Mouse (Mus musculus) liver, postnatal 0 days (tissue): Measurements from ENCODE around the gene Hunk. TPM values are rescaled to one million over a fixed set of nuclear protein-coding genes. Genes with fewer than 3 reads are reported as not detected.

Source experiments
- ATAC-seq: fragments of 200-750 bp; cut with Nextera tagmentation; 2 replicates; pipeline ENCODE4 v1.8.0; 2017; ENCODE audit warnings: mild to moderate bottlenecking, moderate library complexity
- DNase-seq: peaks from one replicate; pipeline ENCODE4 v3.0.0-alpha.2; 2016
- H3K27ac ChIP-seq: fragments of 300-500 bp; sonication (generic); 2 replicates; pipeline ENCODE4 v1.5.1; 2014; ENCODE audit warnings: antibody characterized with exemption, moderate library complexity, mild to moderate bottlenecking, low read depth
- H3K27me3 ChIP-seq: fragments of 300-500 bp; sonication (generic); 2 replicates; pipeline ENCODE4 v1.6.1; 2014; ENCODE audit warnings: low read length, control low read depth, mixed read lengths; ENCODE audit not compliant: insufficient read depth
- H3K36me3 ChIP-seq: fragments of 300-500 bp; sonication (generic); replicated peaks from 2 replicates; pipeline ENCODE4 v1.6.1; 2014; ENCODE audit warnings: mild to moderate bottlenecking, control low read depth, low read length, moderate library complexity, mixed read lengths; ENCODE audit not compliant: insufficient read depth
- H3K4me1 ChIP-seq: fragments of 300-500 bp; sonication (generic); 2 replicates; pipeline ENCODE4 v1.6.1; 2014; ENCODE audit warnings: antibody characterized with exemption, mild to moderate bottlenecking, control low read depth; ENCODE audit not compliant: insufficient read depth
- H3K4me2 ChIP-seq: fragments of 300-500 bp; sonication (generic); 2 replicates; pipeline ENCODE4 v1.6.1; 2014; ENCODE audit warnings: low read depth, mild to moderate bottlenecking, low read length, moderate library complexity, mixed read lengths
- H3K4me3 ChIP-seq: fragments of 300-500 bp; sonication (generic); 2 replicates; pipeline ENCODE4 v1.5.1; 2014; ENCODE audit warnings: low read depth, low read length
- H3K9ac ChIP-seq: fragments of 300-500 bp; sonication (generic); replicated peaks from 2 replicates; pipeline ENCODE4 v1.6.1; 2014; ENCODE audit warnings: mild to moderate bottlenecking, moderate library complexity
- H3K9me3 ChIP-seq: fragments of 300-500 bp; sonication (generic); 2 replicates; pipeline ENCODE4 v1.6.1; 2016; ENCODE audit warnings: mild to moderate bottlenecking, control low read depth, low read length, mixed read lengths
- CTCF ChIP-seq: sonication (generic); IDR thresholded peaks from 2 replicates; pipeline ENCODE4 v1.5.1; 2016; ENCODE audit warnings: antibody characterized with exemption, low read depth
- EP300 ChIP-seq: IDR thresholded peaks from 2 replicates; pipeline ENCODE4 v1.6.1; 2016; ENCODE audit warnings: antibody characterized with exemption, low read depth, mild to moderate bottlenecking
- WGBS: fragments of 180-500 bp; shearing (Covaris S2); extraction: QIAGEN DNeasy Blood & Tissue Kit; methylation state at CpG from one replicate; pipeline ENCODE4 v1.1.7; 2014; ENCODE audit not compliant: insufficient replicate concordance; 5-methylcytosine and 5-hydroxymethylcytosine counted together
- polyA plus RNA-seq: library from polyadenylated mRNA; unstranded; fragments of >200 nt; fragmentation: Nextera tagmentation; extraction: Ambion mirVana; gene quantifications from 2 replicates; pipeline ENCODE4 v1.2.1, GENCODE M21; 2015

Hunk gene
- polyA plus RNA-seq, 1 experiment from 2014 or later, result 1.1 TPM

GRCm38 (mm10) chr16:90382701-90383280, 3.0 kb upstream of the Hunk start:
- Histone ChIP-seq H3K27me3 (peaks cover 30% of the 10 kb centered on the region), H3K4me1 (peaks cover 16% of the 10 kb centered on the region), H3K36me3 (no peaks in the 10 kb centered on the region), H3K4me2 (no peak overlapping the region), H3K9me3 (no peaks in the 10 kb centered on the region), H3K27ac (no peak overlapping the region), H3K9ac (no peak overlapping the region), H3K4me3 (no peak overlapping the region)
- 58% methylated on average over 10 of the region's 10 CpGs for WGBS
- DNase-seq, result peak; percentile 21
- TF ChIP-seq EP300, result no peak
- no peak for TF ChIP-seq CTCF
- ATAC-seq, result no peak

DNA sequence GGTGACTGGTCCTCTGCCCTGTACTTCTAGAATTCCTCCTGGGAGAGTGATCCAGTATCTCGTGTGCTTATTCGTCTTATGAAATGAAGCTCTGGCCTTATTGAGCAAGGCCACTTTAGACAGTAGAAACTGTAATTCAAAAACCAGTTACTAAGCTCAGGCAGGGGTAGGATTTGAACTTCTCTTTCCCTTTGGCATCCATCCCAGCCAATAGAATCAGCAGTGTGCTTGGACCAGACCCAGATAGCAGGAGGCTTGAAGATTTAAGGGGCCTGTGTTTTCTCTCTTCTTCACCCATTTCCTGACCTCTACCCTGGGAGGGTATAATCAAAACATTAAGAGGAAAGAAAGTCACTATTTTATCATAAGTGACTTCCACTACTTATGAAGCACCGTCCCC, 1.8 kb upstream of the Hunk start:
- WGBS, result 54% methylated on average over 3 of the region's 3 CpGs
- no peak overlapping the region for H3K9ac ChIP-seq

DNA sequence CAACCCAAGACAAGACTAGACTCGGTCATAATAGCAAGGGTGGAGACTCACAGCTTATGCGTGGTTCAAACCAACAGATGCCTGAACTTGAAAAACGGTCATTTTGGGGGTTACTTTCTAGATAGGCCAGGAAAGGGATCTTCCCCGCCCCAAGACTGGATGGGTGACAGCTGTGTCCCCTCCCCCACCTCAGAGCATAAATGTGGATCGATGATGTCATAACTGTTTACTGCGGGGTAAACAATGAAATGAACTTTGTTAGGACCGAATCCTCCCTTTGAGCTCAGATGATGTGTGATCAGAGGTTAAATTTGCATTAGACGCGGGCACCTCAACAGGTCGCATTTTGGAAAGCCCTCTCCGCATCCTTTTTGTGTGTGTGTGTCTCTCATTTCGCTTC, 967 bp upstream of the Hunk start:
- ATAC-seq, result peak; percentile 45
- peaks cover 30% of the 10 kb centered on the region for H3K27me3 ChIP-seq
- H3K4me2 ChIP-seq, result peak overlapping the region; percentile 82
- H3K4me1 ChIP-seq, result peaks cover 16% of the 10 kb centered on the region
- 6% methylated on average over 12 of the region's 12 CpGs for WGBS
- H3K36me3 ChIP-seq, result no peaks in the 10 kb centered on the region
- no peaks in the 10 kb centered on the region for H3K9me3 ChIP-seq
- TF ChIP-seq EP300 (no peak), CTCF (no peak)
- peak overlapping the region; percentile 79 for H3K9ac ChIP-seq
- peak; percentile 57 for DNase-seq
- H3K27ac ChIP-seq, result peak overlapping the region; percentile 91
- H3K4me3 ChIP-seq, result peak overlapping the region; percentile 67

More for the DNA sequence above, 1.8 kb upstream of the Hunk start:
- Histone ChIP-seq H3K4me2 (no peak overlapping the region), H3K36me3 (no peaks in the 10 kb centered on the region), H3K4me1 (peaks cover 16% of the 10 kb centered on the region), H3K27me3 (peaks cover 30% of the 10 kb centered on the region), H3K27ac (no peak overlapping the region), H3K9me3 (no peaks in the 10 kb centered on the region), H3K4me3 (no peak overlapping the region)
- no peak for ATAC-seq
- DNase-seq, result no peak
- no peak for TF ChIP-seq CTCF
- TF ChIP-seq EP300, result no peak

GRCm38 (mm10) chr16:90385326-90385687, 506 bp upstream of the Hunk start:
- peak; percentile 20 for DNase-seq
- Histone ChIP-seq H3K36me3 (no peaks in the 10 kb centered on the region), H3K9ac (peak overlapping the region; percentile 79), H3K27me3 (peaks cover 30% of the 10 kb centered on the region), H3K9me3 (no peaks in the 10 kb centered on the region), H3K4me3 (peak overlapping the region; percentile 67), H3K4me1 (peaks cover 16% of the 10 kb centered on the region), H3K4me2 (peak overlapping the region; percentile 82), H3K27ac (peak overlapping the region; percentile 91)
- peak; percentile 14 for ATAC-seq
- WGBS, result 1% methylated on average over 16 of the region's 16 CpGs
- no peak for TF ChIP-seq EP300
- TF ChIP-seq CTCF, result no peak

GRCm38 (mm10) chr16:90386514-90387160, 824 bp downstream of the Hunk start:
- peak overlapping the region; percentile 82 for H3K4me2 ChIP-seq
- 4% methylated on average over 46 of the region's 49 CpGs for WGBS
- peaks cover 16% of the 10 kb centered on the region for H3K4me1 ChIP-seq
- H3K27me3 ChIP-seq, result peaks cover 30% of the 10 kb centered on the region
- H3K27ac ChIP-seq, result peak overlapping the region; percentile 91
- H3K9me3 ChIP-seq, result no peaks in the 10 kb centered on the region
- H3K36me3 ChIP-seq, result 0 out of 2 replicates have a peak, but pooled peaks cover 3% of the 10 kb centered on the region
- DNase-seq (peak; percentile 55), ATAC-seq (peak; percentile 13; the same call in 1 of the 2 replicates)
- peak overlapping the region; percentile 79 for H3K9ac ChIP-seq
- TF ChIP-seq EP300, result no peak
- TF ChIP-seq CTCF, result peak; percentile 50
- peak overlapping the region; percentile 67 for H3K4me3 ChIP-seq

DNA sequence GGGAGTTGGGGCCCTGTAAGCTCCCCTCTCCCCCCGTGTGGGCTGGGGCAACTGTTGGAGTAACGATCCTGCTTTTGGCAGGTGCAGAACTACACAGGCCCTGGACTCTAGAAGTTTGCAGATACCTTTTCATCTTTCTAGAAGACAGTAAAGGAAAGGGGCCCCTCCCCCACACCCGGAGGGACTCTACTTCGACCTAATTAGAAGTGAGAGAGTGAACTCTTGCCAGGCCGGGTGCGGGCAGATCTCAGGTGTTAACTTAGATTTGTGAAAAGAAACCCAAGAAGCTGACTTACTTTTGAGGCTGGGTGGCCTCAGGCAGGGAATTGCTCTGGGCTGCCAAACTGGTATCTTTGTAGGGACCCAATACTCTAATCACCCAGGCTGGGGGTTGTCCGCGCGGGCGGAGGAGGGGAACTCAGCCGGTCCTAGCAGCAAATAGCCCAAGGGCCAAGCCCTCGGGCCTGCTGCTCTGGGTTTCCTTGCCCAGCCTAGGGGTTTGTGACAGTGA, 1.4 kb downstream of the Hunk start:
- DNase-seq (peak; percentile 39), ATAC-seq (no peak)
- no peaks in the 10 kb centered on the region for H3K9me3 ChIP-seq
- H3K36me3 ChIP-seq, result 0 out of 2 replicates have a peak, but pooled peaks cover 4% of the 10 kb centered on the region
- TF ChIP-seq EP300 (no peak), CTCF (no peak)
- peaks cover 16% of the 10 kb centered on the region for H3K4me1 ChIP-seq
- peak overlapping the region; percentile 91 for H3K27ac ChIP-seq
- 14% methylated on average over 12 of the region's 12 CpGs for WGBS
- H3K9ac ChIP-seq, result peak overlapping the region; percentile 79
- peaks cover 30% of the 10 kb centered on the region for H3K27me3 ChIP-seq
- H3K4me3 ChIP-seq, result peak overlapping the region; percentile 67
- H3K4me2 ChIP-seq, result peak overlapping the region; percentile 82
